Mouse (Mus musculus) cerebellum, adult 11 months (tissue): ENCODE measurements around the gene Dleu7.

Experiments used
- DNase-seq: peaks from one replicate; pipeline ENCODE4 v3.0.0; 2022

Gene Dleu7

GRCm38 (mm10) chr14:62292488-62293339 is at the start of gene Dleu7, which contains the start of gene Rnaseh2b:
Gene Dleu7 (minus strand): TSS chr14:62293047.
Gene Rnaseh2b (plus strand): TSS chr14:62292589.
- peak; percentile 10 for DNase-seq

GRCm38 (mm10) chr14:62341887-62342642 is 49.2 kb upstream of the Dleu7 start:
- peak; percentile 38 for DNase-seq

- DNase-seq = no peak
Measured at GRCm38 (mm10) chr14:62339196-62339595, 46.3 kb upstream of the Dleu7 start.

GRCm38 (mm10) chr14:62333909-62334687 is 41.3 kb upstream of the Dleu7 start:
- DNase-seq = no peak

- DNase-seq = peak; percentile 85
Measured at GRCm38 (mm10) chr14:62331866-62332619, 39.2 kb upstream of the Dleu7 start.

GRCm38 (mm10) chr14:62331457-62331856 is 38.6 kb upstream of the Dleu7 start:
- no peak for DNase-seq

GRCm38 (mm10) chr14:62329631-62330030 is 36.8 kb upstream of the Dleu7 start:
- DNase-seq = no peak

- DNase-seq = no peak
Measured at GRCm38 (mm10) chr14:62328606-62329005, 35.8 kb upstream of the Dleu7 start.

- no peak for DNase-seq
Measured at GRCm38 (mm10) chr14:62327171-62327570, 34.3 kb upstream of the Dleu7 start.

- DNase-seq = no peak
Measured at GRCm38 (mm10) chr14:62326026-62326425, 33.2 kb upstream of the Dleu7 start.

- no peak for DNase-seq
Measured at GRCm38 (mm10) chr14:62324943-62325342, 32.1 kb upstream of the Dleu7 start.

GRCm38 (mm10) chr14:62323457-62323856 is 30.6 kb upstream of the Dleu7 start:
- no peak for DNase-seq

- DNase-seq = no peak
Measured at GRCm38 (mm10) chr14:62322581-62323344, 29.9 kb upstream of the Dleu7 start.

- no peak for DNase-seq
Measured at GRCm38 (mm10) chr14:62311672-62312071, 18.8 kb upstream of the Dleu7 start.

- no peak for DNase-seq
Measured at GRCm38 (mm10) chr14:62309026-62309425, 16.2 kb upstream of the Dleu7 start.

GRCm38 (mm10) chr14:62307555-62307954 is 14.7 kb upstream of the Dleu7 start:
- no peak for DNase-seq

- no peak for DNase-seq
Measured at GRCm38 (mm10) chr14:62300031-62300430, 7.2 kb upstream of the Dleu7 start.

GRCm38 (mm10) chr14:62298808-62299207 is 6.0 kb upstream of the Dleu7 start:
- no peak for DNase-seq

- no peak for DNase-seq
Measured at GRCm38 (mm10) chr14:62292166-62292487, 720 bp downstream of the Dleu7 start.

- DNase-seq = no peak
Measured at GRCm38 (mm10) chr14:62291406-62291987, 1.4 kb downstream of the Dleu7 start.

GRCm38 (mm10) chr14:62288731-62289130 is 4.1 kb downstream of the Dleu7 start:
- no peak for DNase-seq
